Mouse (Mus musculus): ENCODE data around the gene Foxk1. TPM values are rescaled to one million over a fixed set of nuclear protein-coding genes. Genes with fewer than 3 reads are reported as not detected.

Gene Foxk1
- 11.8 TPM for polyA plus RNA-seq (2017; shearing (Covaris generic))

DNA sequence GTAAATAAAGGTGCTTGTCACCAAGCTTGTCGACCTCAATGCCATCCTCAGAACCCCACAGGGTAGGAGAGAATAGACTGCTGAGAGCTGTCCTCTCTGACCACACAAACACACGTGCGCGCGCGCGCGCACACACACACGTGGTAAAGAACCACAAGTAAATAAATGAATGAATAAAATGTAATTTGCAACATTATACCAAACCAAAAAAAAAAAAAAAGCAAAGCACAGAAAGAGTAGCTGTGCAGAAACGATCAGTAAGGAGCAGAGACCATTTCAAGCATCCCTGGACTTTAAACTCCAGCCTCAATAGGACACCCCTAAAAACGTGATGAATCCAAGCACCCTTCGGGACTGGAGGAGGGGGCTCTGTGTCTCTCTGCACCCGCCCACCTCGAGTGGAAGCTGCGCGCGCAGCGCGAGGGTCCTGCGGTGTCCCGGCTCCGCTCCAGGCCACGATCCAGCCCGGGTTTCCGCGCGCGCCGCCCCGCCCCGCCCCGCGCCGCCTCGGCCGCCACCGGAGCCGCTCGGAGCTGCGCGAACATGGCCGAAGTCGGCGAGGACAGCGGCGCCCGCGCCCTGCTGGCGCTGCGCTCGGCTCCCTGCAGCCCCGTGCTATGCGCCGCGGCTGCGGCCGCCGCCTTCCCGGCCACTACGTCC is at the start of gene Foxk1:
TSS of gene Foxk1 (plus strand) at position 517 of the 660 bp plus-strand sequence.

DNA sequence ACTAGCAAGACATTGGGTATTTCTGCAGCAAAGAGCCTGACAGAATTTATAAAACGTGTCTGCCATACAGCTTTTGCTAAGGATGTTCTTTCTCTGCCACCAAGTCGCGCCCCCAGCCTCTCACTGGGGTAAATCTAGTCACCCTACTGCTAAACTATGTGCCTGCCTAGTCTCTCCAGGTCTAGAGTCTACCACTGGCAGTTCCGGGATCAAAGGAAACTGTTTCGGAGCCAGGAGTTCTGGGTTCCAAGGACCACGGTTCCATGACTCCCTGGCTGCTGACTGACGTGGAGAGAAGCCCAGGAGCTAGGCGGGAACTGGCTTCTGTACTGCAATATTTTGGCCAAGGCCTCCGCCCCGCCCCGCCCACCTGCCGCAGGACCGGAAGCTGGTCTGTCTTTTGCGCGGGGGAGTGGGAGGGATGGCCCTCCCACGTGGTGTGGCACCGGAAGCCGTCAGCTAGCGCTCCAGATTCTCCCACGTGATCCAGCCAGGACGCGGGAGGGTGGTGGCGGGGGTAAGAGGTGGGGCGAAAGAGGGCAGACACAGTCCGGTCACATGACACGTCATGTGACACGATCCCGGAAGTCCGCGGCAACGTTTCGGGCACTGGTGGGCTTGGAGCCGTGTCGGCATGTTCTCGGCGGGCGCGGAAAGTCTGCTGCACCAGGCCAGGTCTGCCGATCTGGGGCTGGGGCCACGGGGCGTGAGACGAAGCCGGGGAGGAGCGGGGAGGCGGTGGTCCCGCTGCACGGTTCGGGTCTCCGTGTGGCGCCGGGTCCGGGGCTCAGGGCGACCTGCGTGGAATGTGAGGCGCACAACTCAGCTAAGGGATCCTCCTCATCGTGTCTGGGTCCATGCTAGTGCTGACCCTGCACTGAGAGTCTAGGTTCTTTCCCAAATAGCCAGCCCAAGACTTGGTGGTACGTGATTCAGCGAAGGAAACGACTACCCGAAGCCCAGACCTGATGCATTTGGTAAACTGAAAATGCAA is 62.5 kb downstream of the Foxk1 start, which contains the start of gene Ap5z1:
TSS of gene Ap5z1 (plus strand) at position 484 of the 994 bp plus-strand sequence.

Other genes starting within 250 kb of the Foxk1 start
- 19.6 TPM for gene Ap5z1, start 62.4 kb downstream of the Foxk1 start, polyA plus RNA-seq (2017; shearing (Covaris generic))
- gene Papolb, start 128.6 kb downstream of the Foxk1 start, polyA plus RNA-seq (2017; shearing (Covaris generic)) = not detected
- gene Radil, start 149.6 kb downstream of the Foxk1 start, polyA plus RNA-seq (2017; shearing (Covaris generic)) = not detected
- not detected for gene Mmd2, start 207.3 kb downstream of the Foxk1 start, polyA plus RNA-seq (2017; shearing (Covaris generic))
- 57.8 TPM for gene Wipi2, start 226.2 kb downstream of the Foxk1 start, polyA plus RNA-seq (2017; shearing (Covaris generic))

All from effector memory CD4-positive, alpha-beta T cell, adult 5 months (primary cell).